Mouse (Mus musculus) liver, adult (tissue): ENCODE results near the gene 4933434E20Rik.

Experiments used
- GATA4 ChIP-seq: IDR thresholded peaks from 2 replicates; pipeline ENCODE4 v1.6.1; 2014; ENCODE audit warnings: mild to moderate bottlenecking, low read length; ENCODE audit not compliant: insufficient replicate concordance

The 4933434E20Rik gene

GRCm38 (mm10) chr3:90076921-90077716 is 25.7 kb downstream of the 4933434E20Rik start:
- no peak; the same call in 1 of the 2 replicates for TF ChIP-seq GATA4

- no peak for TF ChIP-seq GATA4
Measured at GRCm38 (mm10) chr3:90078224-90078623, 26.8 kb downstream of the 4933434E20Rik start.

GRCm38 (mm10) chr3:90079133-90079762 is 27.8 kb downstream of the 4933434E20Rik start:
- TF ChIP-seq GATA4 = peak; percentile 9; the same call in 1 of the 2 replicates

GRCm38 (mm10) chr3:90079763-90080497 is 28.5 kb downstream of the 4933434E20Rik start:
- no peak for TF ChIP-seq GATA4

GRCm38 (mm10) chr3:90080498-90080863 is 29.0 kb downstream of the 4933434E20Rik start:
- no peak for TF ChIP-seq GATA4

GRCm38 (mm10) chr3:90081365-90082240 is 30.2 kb downstream of the 4933434E20Rik start:
- no peak for TF ChIP-seq GATA4

GRCm38 (mm10) chr3:90083034-90083433 is 31.6 kb downstream of the 4933434E20Rik start:
- TF ChIP-seq GATA4 = no peak

- peak; percentile 64; the same call in 1 of the 2 replicates for TF ChIP-seq GATA4
Measured at GRCm38 (mm10) chr3:90083698-90084324, 32.4 kb downstream of the 4933434E20Rik start.

- no peak for TF ChIP-seq GATA4
Measured at GRCm38 (mm10) chr3:90084790-90085189, 33.4 kb downstream of the 4933434E20Rik start.

- no peak for TF ChIP-seq GATA4
Measured at GRCm38 (mm10) chr3:90085281-90085680, 33.8 kb downstream of the 4933434E20Rik start.

- TF ChIP-seq GATA4 = no peak
Measured at GRCm38 (mm10) chr3:90086068-90086467, 34.6 kb downstream of the 4933434E20Rik start.

- TF ChIP-seq GATA4 = no peak
Measured at GRCm38 (mm10) chr3:90088617-90089016, 37.2 kb downstream of the 4933434E20Rik start.

- TF ChIP-seq GATA4 = no peak
Measured at GRCm38 (mm10) chr3:90090892-90091291, 39.5 kb downstream of the 4933434E20Rik start.

- no peak for TF ChIP-seq GATA4
Measured at GRCm38 (mm10) chr3:90094453-90094852, 43.0 kb downstream of the 4933434E20Rik start.
